Mouse (Mus musculus): Measurements from ENCODE around the gene Kdsr. TPM values are rescaled to one million over a fixed set of nuclear protein-coding genes. Genes with fewer than 3 reads are reported as not detected.
"Not testable (repeated sequence)": the region's sequence is repeated elsewhere in the genome, so short reads cannot be mapped to it uniquely, and the experiment has no call there.

Gene Kdsr
- polyA plus RNA-seq, 1 experiment from 2014 or later, result 14.5 TPM

- H3K27me3 ChIP-seq, result no peaks in the 10 kb centered on the region
- peaks cover 35% of the 10 kb centered on the region for H3K36me3 ChIP-seq
- ATAC-seq (ENCODE audit: low FRiP score), result peak; percentile 49; the same call in 1 of the 2 replicates
- no peaks in the 10 kb centered on the region for H3K9me3 ChIP-seq
- H3K4me2 ChIP-seq, result no peak overlapping the region
- no peak overlapping the region for H3K27ac ChIP-seq
- WGBS, result 63% methylated on average over 2 of the region's 2 CpGs
- no peaks in the 10 kb centered on the region for H3K4me1 ChIP-seq (replicated peaks)
- no peak overlapping the region for H3K9ac ChIP-seq
- no peak overlapping the region for H3K4me3 ChIP-seq
These were observed 23.9 kb downstream of the Kdsr start for GRCm38 (mm10) chr1:106735586-106735985.

- H3K27ac ChIP-seq, result no peak overlapping the region
- 0 out of 2 replicates have a peak, but pooled peaks cover under 1% of the 10 kb centered on the region for H3K4me1 ChIP-seq (replicated peaks)
- WGBS, result 17% methylated on average over 5 of the region's 5 CpGs
- no peaks in the 10 kb centered on the region for H3K27me3 ChIP-seq
- H3K36me3 ChIP-seq, result peaks cover 20% of the 10 kb centered on the region
- no peak overlapping the region for H3K9ac ChIP-seq
- H3K4me2 ChIP-seq, result no peak overlapping the region
- no peaks in the 10 kb centered on the region for H3K9me3 ChIP-seq
- no peak for ATAC-seq (ENCODE audit: low FRiP score)
- H3K4me3 ChIP-seq, result no peak overlapping the region
These were observed 37.5 kb downstream of the Kdsr start for GRCm38 (mm10) chr1:106722061-106722460.

GRCm38 (mm10) chr1:106717736-106718135, 41.8 kb downstream of the Kdsr start:
- H3K36me3 ChIP-seq; H3K9me3 ChIP-seq; H3K4me1 ChIP-seq (replicated peaks); ATAC-seq (ENCODE audit: low FRiP score); H3K27ac ChIP-seq; H3K9ac ChIP-seq; H3K4me3 ChIP-seq; H3K27me3 ChIP-seq; H3K4me2 ChIP-seq: not testable (repeated sequence)
- WGBS, result 78% methylated on average over 7 of the region's 7 CpGs

GRCm38 (mm10) chr1:106717071-106717601, 42.4 kb downstream of the Kdsr start:
- Histone ChIP-seq H3K9me3 (no peaks in the 10 kb centered on the region), H3K4me2 (no peak overlapping the region), H3K4me3 (no peak overlapping the region), H3K27ac (no peak overlapping the region), H3K36me3 (no peaks in the 10 kb centered on the region), H3K9ac (0 out of 2 replicates have a peak overlapping the region, but pooled peaks have one; percentile 26), H3K27me3 (0 out of 2 replicates have a peak, but pooled peaks cover 4% of the 10 kb centered on the region), H3K4me1 (replicated peaks) (peaks cover 15% of the 10 kb centered on the region)
- ATAC-seq (ENCODE audit: low FRiP score), result no peak
- WGBS, result 29% methylated on average over 7 of the region's 7 CpGs

GRCm38 (mm10) chr1:106716141-106716540, 43.4 kb downstream of the Kdsr start:
- no peaks in the 10 kb centered on the region for H3K36me3 ChIP-seq
- WGBS, result 94% methylated on average over 3 of the region's 3 CpGs
- no peak overlapping the region for H3K4me2 ChIP-seq
- no peak for ATAC-seq (ENCODE audit: low FRiP score)
- H3K27me3 ChIP-seq, result 0 out of 2 replicates have a peak, but pooled peaks cover 4% of the 10 kb centered on the region
- H3K27ac ChIP-seq, result no peak overlapping the region
- H3K4me3 ChIP-seq, result no peak overlapping the region
- peaks cover 25% of the 10 kb centered on the region for H3K4me1 ChIP-seq (replicated peaks)
- H3K9me3 ChIP-seq, result no peaks in the 10 kb centered on the region
- no peak overlapping the region for H3K9ac ChIP-seq

- H3K9ac ChIP-seq, result peak overlapping the region; percentile 93
- peaks cover 25% of the 10 kb centered on the region for H3K4me1 ChIP-seq (replicated peaks)
- H3K27ac ChIP-seq, result no peak overlapping the region
- H3K4me2 ChIP-seq, result peak overlapping the region; percentile 84
- H3K9me3 ChIP-seq, result no peaks in the 10 kb centered on the region
- peak overlapping the region; percentile 70; the same call in 1 of the 2 replicates for H3K4me3 ChIP-seq
- H3K27me3 ChIP-seq, result 0 out of 2 replicates have a peak, but pooled peaks cover 4% of the 10 kb centered on the region
- ATAC-seq (ENCODE audit: low FRiP score), result no peak
- 89% methylated on average over 13 of the region's 13 CpGs for WGBS
- no peaks in the 10 kb centered on the region for H3K36me3 ChIP-seq
These were observed 44.1 kb downstream of the Kdsr start for GRCm38 (mm10) chr1:106715111-106716083.

- ATAC-seq (ENCODE audit: low FRiP score), result peak; percentile 84
- 4% methylated on average over 21 of the region's 21 CpGs for WGBS
These were observed 45.0 kb downstream of the Kdsr start for GRCm38 (mm10) chr1:106714530-106714981.

GRCm38 (mm10) chr1:106713621-106714529, 45.7 kb downstream of the Kdsr start, which contains the start of gene Bcl2:
Bcl2 (minus strand) TSS chr1:106714274.
- under 1% methylated on average over 72 of the region's 95 CpGs for WGBS
- no peaks in the 10 kb centered on the region for H3K36me3 ChIP-seq
- peaks cover 34% of the 10 kb centered on the region for H3K4me1 ChIP-seq (replicated peaks)
- peak within 1 kb of the TSS; percentile 93 for H3K9ac ChIP-seq
- peak; percentile 86 for ATAC-seq (ENCODE audit: low FRiP score)
- no peaks in the 10 kb centered on the region for H3K9me3 ChIP-seq
- peak within 1 kb of the TSS; percentile 94 for H3K27ac ChIP-seq
- peak within 1 kb of the TSS; percentile 84 for H3K4me2 ChIP-seq
- peak within 1 kb of the TSS; percentile 70 for H3K4me3 ChIP-seq
- 0 out of 2 replicates have a peak, but pooled peaks cover 4% of the 10 kb centered on the region for H3K27me3 ChIP-seq

More at GRCm38 (mm10) chr1:106714530-106714981, 45.0 kb downstream of the Kdsr start:
- H3K27me3 ChIP-seq, result 0 out of 2 replicates have a peak, but pooled peaks cover 4% of the 10 kb centered on the region
- H3K36me3 ChIP-seq, result no peaks in the 10 kb centered on the region
- H3K4me2 ChIP-seq, result peak overlapping the region; percentile 84
- H3K27ac ChIP-seq, result peak overlapping the region; percentile 94
- peak overlapping the region; percentile 93 for H3K9ac ChIP-seq
- H3K9me3 ChIP-seq, result no peaks in the 10 kb centered on the region
- H3K4me3 ChIP-seq, result peak overlapping the region; percentile 70
- peaks cover 30% of the 10 kb centered on the region for H3K4me1 ChIP-seq (replicated peaks)

- H3K4me1 ChIP-seq (replicated peaks), result peaks cover 34% of the 10 kb centered on the region
- peak overlapping the region; percentile 76 for H3K9ac ChIP-seq
- H3K27ac ChIP-seq, result no peak overlapping the region
- WGBS, result 9% methylated on average over 22 of the region's 22 CpGs
- H3K4me3 ChIP-seq, result peak overlapping the region; percentile 70
- H3K36me3 ChIP-seq, result no peaks in the 10 kb centered on the region
- H3K4me2 ChIP-seq, result peak overlapping the region; percentile 84
- no peaks in the 10 kb centered on the region for H3K9me3 ChIP-seq
- no peak for ATAC-seq (ENCODE audit: low FRiP score)
- 0 out of 2 replicates have a peak, but pooled peaks cover 4% of the 10 kb centered on the region for H3K27me3 ChIP-seq
These were observed 47.2 kb downstream of the Kdsr start for GRCm38 (mm10) chr1:106712330-106712729.

- Histone ChIP-seq H3K27me3 (0 out of 2 replicates have a peak, but pooled peaks cover 4% of the 10 kb centered on the region), H3K36me3 (no peaks in the 10 kb centered on the region), H3K27ac (no peak overlapping the region), H3K4me2 (peak overlapping the region; percentile 84), H3K9ac (peak overlapping the region; percentile 76), H3K9me3 (no peaks in the 10 kb centered on the region), H3K4me3 (peak overlapping the region; percentile 70), H3K4me1 (replicated peaks) (peaks cover 38% of the 10 kb centered on the region)
- ATAC-seq (ENCODE audit: low FRiP score), result no peak
- WGBS, result 76% methylated on average over 12 of the region's 12 CpGs
These were observed 48.0 kb downstream of the Kdsr start for GRCm38 (mm10) chr1:106711356-106712125.

- 86% methylated on average over 7 of the region's 7 CpGs for WGBS
- Histone ChIP-seq H3K9me3 (no peaks in the 10 kb centered on the region), H3K9ac (no peak overlapping the region), H3K4me2 (peak overlapping the region; percentile 39), H3K4me3 (peak overlapping the region; percentile 12; the same call in 1 of the 2 replicates), H3K4me1 (replicated peaks) (peaks cover 38% of the 10 kb centered on the region), H3K36me3 (no peaks in the 10 kb centered on the region), H3K27me3 (no peaks in the 10 kb centered on the region), H3K27ac (no peak overlapping the region)
- no peak for ATAC-seq (ENCODE audit: low FRiP score)
These were observed 49.3 kb downstream of the Kdsr start for GRCm38 (mm10) chr1:106710202-106710601.
